Mouse (Mus musculus) liver, embryonic 15.5 days (tissue): ENCODE results near the gene Trim52. TPM values are rescaled to one million over a fixed set of nuclear protein-coding genes. Genes with fewer than 3 reads are reported as not detected.

Source experiments
- polyA plus RNA-seq: library from polyadenylated mRNA; unstranded; fragments of >200 nt; fragmentation: Nextera tagmentation; extraction: Ambion mirVana; gene quantifications from 2 replicates; pipeline ENCODE4 v1.2.1, GENCODE M21; 2015

Trim52 gene
- polyA plus RNA-seq, 1 experiment from 2014 or later: not detected

Other genes starting within 250 kb of the Trim52 start
- 2.6 and 3.2 TPM in 2 replicates for gene Spry2, start 209.4 kb upstream of the Trim52 start, polyA plus RNA-seq